Mouse (Mus musculus) c-Kit-positive CD71-negative TER-119-negative erythroid progenitor cells, embryonic 14.5 days (primary cell): ENCODE data around the gene Gm42878.

Source experiments
- DNase-seq: peaks from one replicate; pipeline ENCODE4 v3.0.0-alpha.2; 2013; ENCODE audit warnings: low read depth

Gene Gm42878

DNA sequence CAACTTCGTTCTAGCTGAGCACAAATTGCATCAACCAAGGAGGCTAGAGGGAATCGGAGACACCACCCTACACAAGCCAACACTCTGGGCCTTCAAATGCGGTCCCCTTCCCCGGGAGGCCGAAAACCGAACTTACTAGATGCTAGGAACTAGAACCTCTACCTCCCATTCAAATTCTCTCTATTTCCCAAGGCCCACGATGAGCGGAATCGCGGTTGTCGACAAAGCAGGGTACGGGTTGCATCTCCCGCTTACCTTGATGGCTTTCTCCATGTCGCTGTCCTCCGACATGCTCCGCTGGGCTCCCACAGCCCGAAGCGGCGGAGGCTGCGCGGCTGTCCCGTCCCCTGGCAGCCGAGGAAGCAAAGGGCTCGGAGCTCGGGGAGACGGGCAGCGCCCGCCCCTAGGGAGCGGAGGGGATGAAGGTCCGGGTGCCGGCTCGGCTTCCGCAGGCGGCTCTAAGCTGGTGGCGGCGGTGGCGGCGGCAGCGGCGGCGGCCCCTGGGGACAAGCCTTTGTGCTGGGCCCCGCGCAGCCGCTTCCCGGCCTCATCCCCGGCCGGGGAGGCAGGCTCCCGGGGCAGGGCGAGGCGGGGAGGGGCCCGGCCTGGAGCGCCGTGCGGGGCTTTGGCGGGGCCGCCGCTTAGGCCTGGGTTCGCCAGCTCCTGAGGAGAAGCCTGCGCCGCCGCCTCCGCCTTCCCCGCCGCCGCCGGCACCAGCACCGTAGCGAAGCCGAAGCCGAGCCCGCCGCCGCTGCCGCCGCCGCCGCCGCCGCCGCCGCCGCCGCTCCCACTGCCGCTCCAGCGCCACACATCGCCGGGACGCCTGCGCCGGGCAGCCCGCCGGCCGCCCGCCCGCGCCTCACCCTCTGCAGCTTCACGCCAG is at the start of gene Gm42878, which contains the start of gene Adam1a:
TSS of gene Gm42878 (minus strand) at position 573 of the 883 bp plus-strand sequence.
TSS of gene Adam1a (minus strand) at position 573 of the 883 bp plus-strand sequence.
- no peak for DNase-seq

DNA sequence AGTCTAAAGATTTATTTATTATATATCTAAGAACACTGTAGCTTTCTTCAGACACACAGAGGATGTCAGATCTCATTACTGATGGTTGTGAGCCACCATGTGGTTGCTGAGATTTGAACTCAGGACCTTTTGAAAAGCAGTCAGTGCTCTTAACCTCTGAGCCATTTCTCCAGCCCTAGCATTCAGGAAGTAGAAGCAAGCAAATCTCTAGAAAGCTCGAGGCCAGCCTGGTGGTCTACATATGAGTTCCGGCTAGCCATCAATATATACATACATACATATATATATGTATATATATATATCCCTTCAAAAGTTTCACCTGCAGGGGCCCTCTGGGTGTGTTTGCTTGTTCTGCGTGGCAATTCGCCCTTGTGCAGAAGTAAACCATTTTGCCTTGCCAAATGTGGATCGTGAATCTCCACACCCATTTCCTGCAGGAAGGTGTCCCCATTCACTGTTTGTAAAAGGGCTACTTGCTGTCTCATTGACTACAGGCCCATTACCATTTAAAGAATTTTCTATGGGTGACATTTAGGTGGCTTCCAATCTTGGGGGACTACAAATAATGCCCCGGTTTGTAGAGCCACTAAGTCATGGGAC is 49.5 kb upstream of the Gm42878 start:
- no peak for DNase-seq

GRCm38 (mm10) chr5:121593451-121594401 is 48.4 kb upstream of the Gm42878 start, which contains the start of gene Aldh2:
TSS of gene Aldh2 (minus strand) at chr5:121593824.
- DNase-seq: peak; percentile 84

DNA sequence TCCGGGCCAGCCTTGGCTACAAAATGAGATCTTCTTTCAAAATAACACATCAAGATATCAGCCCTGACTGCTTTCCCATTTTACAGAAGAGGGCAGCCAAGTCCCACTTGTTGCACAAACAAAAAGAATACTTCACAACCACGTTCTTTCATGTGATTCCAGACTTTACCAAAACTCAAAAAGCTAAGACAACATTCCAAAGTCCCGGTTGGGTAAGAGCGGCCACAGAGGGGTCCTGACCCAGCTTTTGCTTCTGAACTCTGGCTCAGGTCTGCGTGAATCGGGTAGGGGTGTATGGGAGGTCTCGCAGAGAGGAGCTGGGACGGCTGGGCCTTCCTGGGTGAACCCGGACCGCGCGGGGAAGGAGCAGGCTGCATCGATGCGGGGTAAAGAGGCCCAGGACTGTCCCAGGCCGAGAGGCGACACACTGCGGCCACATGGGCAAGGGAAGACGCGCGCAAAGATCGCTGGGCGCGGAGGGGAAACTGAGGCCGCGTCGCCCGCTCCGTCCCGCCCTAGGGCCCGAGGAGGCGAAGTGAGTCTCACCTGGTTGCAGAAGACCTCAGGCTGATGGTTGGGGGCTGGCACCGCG is 47.6 kb upstream of the Gm42878 start:
- DNase-seq: no peak

DNA sequence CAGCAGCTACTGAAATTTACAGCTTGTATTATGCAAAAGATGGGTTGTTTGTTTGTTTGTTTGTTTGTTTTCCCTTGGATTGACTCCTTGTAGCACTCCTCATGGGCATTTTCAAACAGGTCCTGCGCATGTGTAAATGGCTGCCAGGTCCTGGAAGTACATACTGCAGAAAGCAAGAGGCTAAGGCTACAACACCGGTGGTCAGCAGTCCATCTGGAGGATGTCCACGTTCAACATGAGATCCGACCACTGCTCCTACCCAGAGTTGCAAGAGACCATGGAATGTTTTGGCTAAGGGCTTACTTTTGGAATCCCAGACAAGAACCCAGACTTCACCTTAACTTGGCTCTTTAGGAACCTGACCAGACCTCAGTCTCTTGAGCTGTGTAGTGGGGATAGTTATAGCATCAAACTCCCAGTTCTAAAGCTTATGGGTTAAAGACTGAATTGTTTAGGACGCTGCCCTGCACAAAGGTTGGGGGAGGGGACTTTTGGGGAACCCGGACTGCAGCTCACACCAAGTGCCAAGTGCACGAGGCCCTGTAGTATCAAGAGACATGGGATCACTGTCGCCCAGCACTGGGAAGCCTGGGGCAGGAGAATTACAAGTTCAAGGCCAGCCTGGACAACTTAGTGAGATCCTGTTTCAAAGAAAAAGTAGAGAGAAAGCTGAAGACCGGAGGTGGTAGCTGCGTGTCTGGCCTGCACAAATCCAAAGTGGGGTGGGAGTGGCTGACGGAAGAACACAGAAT is 47.0 kb upstream of the Gm42878 start:
- DNase-seq: no peak

GRCm38 (mm10) chr5:121591417-121592063 is 46.3 kb upstream of the Gm42878 start:
- no peak for DNase-seq

GRCm38 (mm10) chr5:121589928-121590327 is 44.6 kb upstream of the Gm42878 start:
- DNase-seq: no peak

- peak; percentile 48 for DNase-seq
These were observed 41.2 kb upstream of the Gm42878 start for GRCm38 (mm10) chr5:121586400-121587039.

DNA sequence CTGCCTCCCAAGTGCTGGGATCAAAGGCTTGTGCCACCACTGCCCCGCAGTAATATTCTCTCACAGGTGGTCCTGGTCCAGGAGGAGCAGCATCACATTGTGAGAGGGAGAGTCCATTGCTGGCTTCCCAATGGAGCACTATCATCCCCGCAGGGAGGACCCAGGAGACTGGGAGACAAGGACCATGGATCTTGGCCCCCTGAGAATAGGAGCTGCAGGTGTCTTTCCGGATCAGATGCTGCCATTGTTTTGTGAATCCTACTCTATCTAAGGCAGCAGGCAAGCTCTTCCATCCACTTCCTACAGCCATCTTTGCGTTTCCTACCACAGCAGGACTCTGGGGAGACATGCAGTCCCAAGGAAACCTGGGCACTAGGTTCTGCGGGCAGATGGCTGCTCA is 40.4 kb upstream of the Gm42878 start:
- no peak for DNase-seq

- no peak for DNase-seq
These were observed 39.7 kb upstream of the Gm42878 start for GRCm38 (mm10) chr5:121585005-121585404.

DNA sequence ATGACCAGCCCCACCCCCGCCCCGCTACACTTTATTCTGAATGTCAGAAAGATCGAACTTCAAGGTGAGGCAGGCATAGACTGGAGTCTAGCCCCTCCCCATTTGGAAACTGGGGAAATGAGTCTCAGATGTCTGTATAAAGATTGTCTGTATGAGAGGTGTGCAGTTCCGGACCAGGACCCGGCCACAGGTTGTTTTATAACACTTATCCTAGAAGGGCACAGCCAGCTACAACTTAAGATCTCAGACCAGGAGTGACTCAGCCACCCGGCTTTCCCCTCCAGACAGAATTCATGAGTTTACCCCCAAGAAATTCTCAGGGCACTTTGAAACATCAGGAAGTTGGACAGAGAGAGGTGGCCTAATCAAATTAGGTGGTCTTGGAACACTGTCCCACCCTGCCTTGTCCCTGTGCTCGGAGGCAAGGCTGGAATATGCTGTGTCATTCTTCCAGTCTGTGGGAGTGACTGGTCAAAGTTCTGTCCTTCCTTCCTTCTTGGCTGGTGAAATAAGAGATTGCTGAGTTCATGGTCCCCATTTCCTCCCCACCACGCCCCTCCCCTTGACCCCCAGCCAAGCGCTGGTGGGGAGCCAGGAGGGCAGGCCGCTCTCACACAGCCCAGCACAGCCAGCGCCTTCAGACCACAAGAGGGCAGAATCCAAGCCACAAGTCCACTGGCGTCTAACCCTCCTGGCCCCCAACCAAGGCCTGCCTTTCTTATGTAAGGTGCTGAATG is 38.7 kb upstream of the Gm42878 start:
- DNase-seq: peak; percentile 73

GRCm38 (mm10) chr5:121581945-121582344 is 36.7 kb upstream of the Gm42878 start:
- DNase-seq: no peak

DNA sequence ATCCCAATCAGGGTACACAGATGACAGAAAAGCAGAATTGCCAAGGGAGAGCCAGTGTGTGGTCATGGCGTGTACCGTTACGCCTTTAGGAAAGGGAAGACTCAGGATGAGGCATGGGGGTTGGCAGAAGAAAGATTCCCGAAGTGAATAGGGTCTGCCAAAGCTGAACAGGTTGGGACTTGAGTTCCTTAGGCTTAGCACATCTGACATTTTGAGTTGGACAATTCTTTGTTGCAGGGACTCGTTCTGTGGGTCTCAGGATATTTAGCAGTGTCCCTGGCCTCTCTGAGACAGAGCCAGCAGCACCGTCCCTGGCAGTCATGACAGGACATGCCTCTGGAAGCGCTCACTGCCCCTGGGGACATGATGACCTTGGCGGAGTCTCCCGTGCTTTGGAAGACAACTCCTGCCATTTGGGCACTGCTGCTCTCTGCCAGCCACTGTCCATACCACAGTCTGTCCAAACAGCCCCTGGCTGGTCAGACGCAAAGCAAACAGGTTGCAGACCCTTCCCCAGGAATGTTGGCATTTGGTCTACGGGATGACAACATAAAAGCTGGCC is 31.7 kb upstream of the Gm42878 start:
- DNase-seq: no peak

DNA sequence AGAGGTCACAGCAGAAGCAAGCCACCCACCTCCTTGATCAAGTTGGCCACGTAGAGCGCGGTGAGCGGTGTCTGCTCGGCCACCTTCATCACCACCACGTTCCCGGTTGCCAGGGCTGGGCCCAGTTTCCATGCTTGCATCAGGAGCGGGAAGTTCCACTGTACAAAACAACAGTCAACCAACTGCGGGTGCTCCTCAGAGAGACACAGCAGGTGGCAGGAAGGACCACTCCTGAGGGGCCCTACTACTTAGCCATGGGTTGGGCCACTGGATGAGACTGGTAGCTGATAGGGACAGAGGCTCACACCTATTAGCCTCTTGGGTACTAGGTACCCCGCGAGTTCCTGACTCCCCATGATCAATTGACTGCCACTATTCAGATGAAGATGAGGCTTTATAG is 30.6 kb upstream of the Gm42878 start:
- no peak for DNase-seq

DNA sequence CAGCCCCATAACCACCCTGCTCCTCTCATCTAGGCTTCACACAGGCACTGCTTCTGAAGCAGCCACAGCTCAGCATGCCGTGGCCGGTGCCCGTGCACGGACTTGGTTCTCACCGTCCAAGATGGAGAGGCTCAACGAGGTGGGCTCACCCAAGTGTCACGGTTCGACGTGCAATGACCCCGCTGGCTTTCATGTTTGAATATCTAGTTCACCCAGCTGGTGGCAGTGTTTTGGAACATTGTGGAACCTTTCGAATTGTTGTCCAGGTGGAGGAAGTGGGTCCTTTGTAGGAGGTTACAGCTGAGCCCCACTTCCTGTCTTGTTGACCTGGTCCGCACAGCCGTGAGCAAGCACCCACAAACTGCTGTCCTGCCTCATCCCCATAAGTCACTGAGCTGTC is 28.9 kb upstream of the Gm42878 start:
- no peak for DNase-seq

GRCm38 (mm10) chr5:121570787-121571186 is 25.5 kb upstream of the Gm42878 start:
- no peak for DNase-seq

- DNase-seq: no peak
These were observed 24.7 kb upstream of the Gm42878 start for GRCm38 (mm10) chr5:121569881-121570420.

DNA sequence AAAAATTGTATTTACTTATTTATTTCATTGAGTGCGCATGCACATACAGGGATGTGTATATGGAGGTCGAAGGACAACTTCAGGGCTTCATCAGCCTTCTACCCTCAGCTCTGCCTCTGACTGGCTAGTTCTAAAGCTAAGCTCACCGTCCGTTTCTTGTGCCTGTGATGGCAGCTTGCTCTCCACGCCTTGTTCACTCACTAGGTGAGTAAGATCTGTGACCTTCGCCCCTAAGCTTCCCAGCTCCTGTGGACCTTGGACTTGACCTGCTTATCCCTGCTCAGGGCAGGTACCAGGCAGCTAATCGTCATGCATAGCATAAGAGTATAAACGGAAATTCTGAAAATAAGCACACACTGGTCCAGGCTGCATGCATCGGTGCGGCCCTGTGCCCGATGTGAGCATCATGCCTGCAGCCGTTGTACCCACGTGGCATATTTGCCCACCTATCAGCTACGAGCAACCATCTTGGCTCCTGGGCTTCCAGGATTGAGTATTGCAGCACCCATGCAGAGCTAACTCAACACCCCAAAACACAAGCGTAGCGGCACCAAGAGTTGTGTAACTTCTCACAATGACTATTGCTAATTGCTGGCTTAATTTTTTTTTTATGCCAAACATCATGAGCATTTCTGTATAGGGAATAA is 20.9 kb upstream of the Gm42878 start:
- DNase-seq: no peak
